Mouse (Mus musculus) cerebellum, adult (tissue): ENCODE measurements around the gene Msto1.
A peak's percentile ranks its signal among the peaks of the same experiment; 100 is the strongest.
"Not testable (repeated sequence)": the region's sequence is repeated elsewhere in the genome, so short reads cannot be mapped to it uniquely, and the experiment has no call there.

Source experiments
- ATAC-seq: cut with Nextera tagmentation; 2 replicates; pipeline ENCODE4 v1.9.2; 2017; ENCODE audit warnings: mild to moderate bottlenecking, moderate library complexity, mixed read lengths; ENCODE audit not compliant: insufficient number of reproducible peaks, low FRiP score, low TSS enrichment

The Msto1 gene

DNA sequence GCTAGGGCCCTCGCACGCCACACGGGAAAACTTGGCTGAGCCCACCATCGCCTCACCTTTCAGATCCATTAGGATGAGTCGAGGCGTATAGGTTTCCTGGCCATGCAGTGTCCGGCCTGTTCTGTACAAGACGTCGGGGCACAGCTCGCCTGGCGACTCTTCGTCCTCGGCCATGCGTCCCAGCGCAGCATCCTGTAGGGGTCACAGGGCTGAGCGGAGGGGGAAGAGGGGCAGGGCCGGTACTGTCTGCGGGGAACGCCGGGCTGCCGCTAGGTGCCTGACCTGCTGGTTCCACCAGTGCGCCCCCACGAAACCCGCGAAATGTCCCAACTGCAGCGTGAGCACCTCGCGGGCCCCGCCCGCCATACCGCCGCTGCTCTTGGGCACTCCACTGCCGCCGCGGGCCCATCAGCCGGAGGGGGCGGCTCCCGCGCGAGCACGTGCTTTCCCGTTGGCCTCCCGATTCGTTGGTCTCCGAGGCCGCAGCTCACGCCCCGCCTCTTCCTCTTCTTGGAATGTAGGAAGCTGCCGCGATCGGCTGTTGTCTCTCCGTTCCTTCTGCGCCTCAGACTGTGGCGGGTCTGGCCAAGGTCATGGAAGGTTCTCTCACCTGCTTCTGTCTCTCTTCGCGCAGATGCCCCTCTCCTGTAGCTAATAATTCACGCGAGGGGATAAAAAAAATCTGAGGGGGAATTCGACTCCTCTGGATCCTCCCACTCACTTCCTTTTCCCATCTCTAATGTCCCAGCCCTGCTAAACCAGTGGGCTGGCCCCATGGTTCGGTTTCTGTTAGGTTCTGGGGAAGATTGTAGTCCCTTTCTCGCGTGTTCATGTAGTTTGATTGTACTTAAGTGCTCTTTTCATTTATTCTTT lies at the start of gene Msto1:
Gene Msto1 (minus strand): TSS at position 489 of the 873 bp plus-strand sequence.
- peak; percentile 97 for ATAC-seq

- ATAC-seq = not testable (repeated sequence)
These were observed 49.4 kb upstream of the Msto1 start for GRCm38 (mm10) chr3:88963211-88963610.

DNA sequence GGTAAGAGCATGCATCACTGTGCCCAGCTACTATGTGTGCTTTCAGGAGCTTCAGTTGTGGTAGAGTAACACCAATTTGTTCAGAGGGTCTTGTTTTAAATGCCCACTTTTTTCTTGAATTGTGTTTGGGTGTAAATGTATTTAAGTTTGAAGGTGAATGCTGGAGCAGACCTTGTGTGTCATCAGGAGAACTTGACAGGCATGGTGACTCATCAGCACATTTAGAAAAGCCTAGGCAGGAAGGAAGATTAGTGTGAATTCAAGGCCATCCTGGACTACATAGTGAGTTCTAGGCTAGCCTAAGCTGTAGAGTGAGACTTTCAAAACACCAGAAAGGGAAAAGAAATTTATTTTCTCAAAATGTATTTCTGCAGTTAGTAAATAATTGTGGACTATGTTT lies 39.9 kb upstream of the Msto1 start:
- ATAC-seq = no peak

- no peak for ATAC-seq
These were observed 39.4 kb upstream of the Msto1 start for GRCm38 (mm10) chr3:88953246-88953645.

GRCm38 (mm10) chr3:88951327-88951800 lies 37.6 kb upstream of the Msto1 start:
- ATAC-seq = no peak

- peak; percentile 83 for ATAC-seq
These were observed 37.0 kb upstream of the Msto1 start, which contains the start of the genes Ash1l and Dap3 for GRCm38 (mm10) chr3:88950576-88951326. Gene Ash1l, plus strand, starts transcription at chr3:88950622. Gene Dap3, minus strand, starts transcription at chr3:88951181.

GRCm38 (mm10) chr3:88949786-88950575 lies 36.2 kb upstream of the Msto1 start:
- ATAC-seq = peak; percentile 86

DNA sequence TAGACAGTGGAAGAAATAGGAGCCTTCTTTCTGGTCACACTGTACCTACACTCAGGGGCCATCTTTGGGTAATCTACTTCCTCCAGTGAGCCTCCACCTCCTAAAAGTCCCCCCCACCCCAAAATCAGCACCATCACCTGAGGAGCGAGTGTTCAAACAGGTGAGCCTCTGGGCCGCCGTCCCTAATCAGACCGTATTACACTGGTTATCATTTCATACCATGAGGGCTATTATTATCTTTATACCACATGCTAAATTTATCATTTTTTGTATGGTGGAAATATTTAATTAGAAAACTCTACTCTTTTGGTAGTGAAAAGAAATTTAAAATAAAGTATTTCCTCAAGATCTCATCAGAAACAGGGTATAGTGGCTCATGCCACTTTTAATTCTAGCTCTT lies 30.3 kb upstream of the Msto1 start:
- ATAC-seq = no peak

- no peak for ATAC-seq
These were observed 28.6 kb upstream of the Msto1 start for GRCm38 (mm10) chr3:88942316-88942880.

DNA sequence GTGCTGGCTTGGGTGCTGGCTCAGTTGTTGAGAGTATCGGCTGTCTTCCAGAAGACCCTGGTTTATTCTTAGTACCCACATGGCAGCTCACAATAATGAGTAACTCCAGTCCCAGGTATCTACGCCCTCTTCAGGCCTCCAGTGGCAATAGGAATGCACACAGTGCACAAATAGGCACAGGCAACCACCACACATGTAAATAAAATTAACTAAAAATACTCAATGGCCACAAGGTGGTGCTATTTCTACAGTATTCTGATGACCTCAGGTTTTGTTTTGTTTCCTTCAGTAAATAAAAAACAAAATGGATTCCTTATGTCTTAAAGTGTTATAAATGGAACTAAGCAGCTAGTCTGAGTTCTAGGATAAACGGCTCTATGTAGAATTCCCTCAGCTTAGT lies 25.9 kb upstream of the Msto1 start:
- no peak for ATAC-seq

- ATAC-seq = no peak
These were observed 25.3 kb upstream of the Msto1 start for GRCm38 (mm10) chr3:88939071-88939470.

GRCm38 (mm10) chr3:88929501-88929900 lies 15.7 kb upstream of the Msto1 start:
- ATAC-seq = no peak

DNA sequence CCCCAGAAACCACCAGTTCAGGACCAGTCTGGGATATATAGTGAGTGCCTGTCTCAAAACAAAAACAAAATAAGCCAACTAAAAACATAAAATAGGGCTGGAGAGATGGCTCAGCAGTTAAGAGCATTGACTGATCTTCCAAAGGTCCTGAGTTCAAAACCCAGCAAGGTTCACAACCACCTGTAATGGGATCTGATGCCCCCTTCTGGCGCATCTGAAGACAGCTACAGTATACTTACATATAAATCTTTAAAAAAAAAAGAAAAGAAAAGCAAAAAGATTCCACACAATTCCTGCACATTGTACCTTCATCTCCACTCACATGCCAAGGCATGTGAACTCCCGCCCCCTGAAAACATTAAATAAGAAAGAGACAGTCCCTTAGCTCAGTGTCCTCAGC lies 11.9 kb upstream of the Msto1 start:
- ATAC-seq = no peak

DNA sequence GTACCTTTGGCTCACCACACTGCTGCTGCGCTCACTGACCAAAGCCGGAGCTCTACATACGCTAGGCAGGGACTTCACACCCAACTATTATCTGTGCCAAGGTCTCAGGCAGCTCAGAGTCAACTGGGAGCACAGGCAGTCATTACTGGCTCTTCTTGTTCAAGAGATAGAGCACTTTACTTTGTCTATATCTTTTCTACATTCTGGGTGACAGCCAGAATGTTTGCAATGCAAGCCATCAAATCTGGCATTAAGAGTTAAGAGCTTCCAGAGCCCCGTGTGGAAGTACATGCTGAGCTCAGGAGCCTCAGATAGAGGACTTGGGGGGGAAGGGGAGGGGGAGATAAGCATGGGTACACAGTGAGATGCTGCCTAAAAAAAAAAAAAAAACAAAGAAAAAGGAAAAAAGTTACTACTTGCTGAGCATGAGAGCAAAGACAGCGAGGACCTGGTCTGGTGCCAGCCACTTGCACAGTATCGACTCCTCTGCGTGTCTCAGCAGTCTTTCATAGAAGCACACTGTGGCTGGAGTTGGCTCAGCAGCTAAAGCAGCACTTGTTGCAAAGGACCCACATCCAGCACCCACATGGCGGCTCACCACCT lies 10.3 kb upstream of the Msto1 start:
- ATAC-seq = no peak

DNA sequence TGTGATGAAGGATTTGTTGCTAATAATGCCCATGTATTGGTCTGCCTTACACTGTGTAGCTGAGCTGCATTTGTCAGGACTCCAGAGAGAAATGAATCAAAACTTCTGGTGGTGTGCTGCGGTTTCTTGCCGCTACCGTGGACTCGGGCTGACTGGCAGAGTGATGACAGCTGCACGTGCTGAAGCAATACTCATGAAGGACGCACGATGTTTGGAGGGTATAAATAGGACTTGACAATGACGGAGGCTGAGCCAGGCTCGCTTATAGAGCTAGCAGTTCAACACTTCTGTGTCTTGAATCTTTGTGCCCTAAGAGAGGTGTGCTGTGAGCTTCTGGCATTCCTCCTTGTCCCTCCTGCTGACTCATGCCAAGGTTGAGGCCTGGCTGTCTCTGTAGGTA lies 7.6 kb upstream of the Msto1 start:
- no peak for ATAC-seq

GRCm38 (mm10) chr3:88918981-88919380 lies 5.2 kb upstream of the Msto1 start:
- ATAC-seq = no peak

GRCm38 (mm10) chr3:88914384-88914810 lies 598 bp upstream of the Msto1 start:
- ATAC-seq = no peak

- no peak for ATAC-seq
These were observed 1.2 kb downstream of the Msto1 start for GRCm38 (mm10) chr3:88912585-88912984.

- no peak for ATAC-seq
These were observed 7.2 kb downstream of the Msto1 start for GRCm38 (mm10) chr3:88906393-88907159.
